31 mouse cellular contexts compared by ENCODE assay signal in the genomic region with DNA sequence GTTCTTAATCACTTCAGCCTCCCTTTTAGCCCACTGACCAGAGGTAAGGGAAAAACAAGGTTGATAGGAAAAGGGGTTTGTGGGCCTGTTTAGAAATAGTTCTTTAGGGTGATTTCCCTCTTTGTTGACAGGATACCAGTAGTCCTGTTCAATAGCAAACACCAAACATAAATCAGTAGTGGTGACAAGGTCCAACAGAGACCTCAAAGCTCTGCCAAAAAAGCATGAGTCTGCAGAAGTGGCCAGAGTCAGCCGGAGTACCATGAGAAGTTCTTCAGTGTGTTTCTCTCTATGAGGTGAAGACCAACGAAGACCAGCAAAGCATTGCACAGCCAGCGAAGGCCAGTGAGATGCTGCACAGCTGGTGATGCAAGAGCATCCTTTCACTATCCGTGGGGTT.
"Had no signal": no experiment of that assay in that cellular context is flagged by ENCODE, and none has a peak within 500 bp of the region (broad histone marks: within the 10 kb centered on the region; RNA-seq: fewer than 3 reads in every experiment).

No protein-coding gene starts in this region.

- H3K36me3 ChIP-seq: limb, embryonic 10.5 days; limb, embryonic 12.5 days; limb, embryonic 13.5 days; limb, embryonic 15.5 days; liver, embryonic 12.5 days; liver, embryonic 13.5 days; liver, embryonic 15.5 days; lung, embryonic 15.5 days; midbrain, embryonic 10.5 days; midbrain, embryonic 12.5 days; midbrain, embryonic 13.5 days; midbrain, embryonic 15.5 days; neural tube, embryonic 12.5 days had no signal

- H3K4me1 ChIP-seq: limb, embryonic 10.5 days; limb, embryonic 15.5 days; liver, embryonic 12.5 days; liver, embryonic 13.5 days; liver, embryonic 15.5 days had no signal

- H3K9ac ChIP-seq: limb, embryonic 12.5 days; limb, embryonic 13.5 days; limb, embryonic 15.5 days; liver, embryonic 12.5 days; liver, embryonic 13.5 days; liver, embryonic 14.5 days; liver, embryonic 15.5 days; lung, embryonic 14.5 days; lung, embryonic 15.5 days; midbrain, embryonic 12.5 days; midbrain, embryonic 13.5 days; midbrain, embryonic 15.5 days; neural tube, embryonic 12.5 days had no signal

- ATAC-seq: liver, embryonic 12.5 days; lung, postnatal 0 days; midbrain, embryonic 13.5 days; midbrain, embryonic 15.5 days; midbrain, embryonic 16.5 days had no signal

- H3K9me3 ChIP-seq: limb, embryonic 10.5 days; limb, embryonic 13.5 days; limb, embryonic 15.5 days; liver, embryonic 13.5 days; liver, embryonic 15.5 days; lung, embryonic 15.5 days; midbrain, embryonic 13.5 days; midbrain, embryonic 15.5 days had no signal

- H3K4me3 ChIP-seq: limb, embryonic 10.5 days; limb, embryonic 12.5 days; limb, embryonic 13.5 days; limb, embryonic 15.5 days; liver, embryonic 12.5 days; liver, embryonic 13.5 days; liver, embryonic 15.5 days; lung, embryonic 15.5 days; megakaryocyte, embryonic 14.5 days; midbrain, embryonic 10.5 days; midbrain, embryonic 12.5 days; midbrain, embryonic 13.5 days; midbrain, embryonic 15.5 days; myocyte; neural tube, embryonic 12.5 days had no signal

- H3K27me3 ChIP-seq: limb, embryonic 12.5 days; limb, embryonic 13.5 days; limb, embryonic 15.5 days; liver, embryonic 12.5 days; liver, embryonic 13.5 days; liver, embryonic 15.5 days; lung, embryonic 15.5 days; megakaryocyte, embryonic 14.5 days; midbrain, embryonic 12.5 days; midbrain, embryonic 13.5 days; midbrain, embryonic 15.5 days; neural tube, embryonic 12.5 days had no signal

- H3K4me2 ChIP-seq: limb, embryonic 12.5 days; limb, embryonic 13.5 days; limb, embryonic 15.5 days; liver, embryonic 11.5 days; liver, embryonic 12.5 days; liver, embryonic 13.5 days; liver, embryonic 15.5 days; lung, embryonic 14.5 days; lung, embryonic 15.5 days; midbrain, embryonic 11.5 days; midbrain, embryonic 12.5 days; midbrain, embryonic 13.5 days; midbrain, embryonic 15.5 days; neural tube, embryonic 12.5 days had no signal

- DNase-seq: left cerebral cortex, postnatal 4 days; liver; liver, embryonic 13.5 days; lung, adult 18-20 months; lung, adult 2 months; lung, embryonic 14.5 days; lung, postnatal 10 days; lung, postnatal 14 days; lung, postnatal 36 days; lung, postnatal 4 days; midbrain, embryonic 14.5 days had no signal

- H3K27ac ChIP-seq: limb, embryonic 10.5 days; limb, embryonic 12.5 days; limb, embryonic 13.5 days; limb, embryonic 15.5 days; liver, embryonic 12.5 days; liver, embryonic 13.5 days; liver, embryonic 14.5 days; liver, embryonic 15.5 days; lung, embryonic 15.5 days; macrophage; midbrain, embryonic 10.5 days; midbrain, embryonic 12.5 days; midbrain, embryonic 13.5 days; midbrain, embryonic 15.5 days; neural tube, embryonic 12.5 days had no signal
